Mouse (Mus musculus) testis, adult 2 months (tissue): Measurements from ENCODE around the gene Pcgf2. TPM values are rescaled to one million over a fixed set of nuclear protein-coding genes. Genes with fewer than 3 reads are reported as not detected.

Source experiments
- H3K27ac ChIP-seq: fragments of 200-500 bp; 2 replicates; pipeline ENCODE4 v1.5.1; 2012; ENCODE audit warnings: low read depth, low read length; ENCODE audit not compliant: control insufficient read depth, insufficient read depth
- H3K27me3 ChIP-seq: fragments of 200-500 bp; 2 replicates; pipeline ENCODE4 v1.6.1; 2012; ENCODE audit warnings: mild to moderate bottlenecking, low read length, moderate library complexity; ENCODE audit not compliant: control insufficient read depth, insufficient read depth
- H3K36me3 ChIP-seq: fragments of 200-500 bp; 2 replicates; pipeline ENCODE4 v1.6.1; 2012; ENCODE audit warnings: mild to moderate bottlenecking, low read length; ENCODE audit not compliant: control insufficient read depth, insufficient read depth
- H3K4me1 ChIP-seq: fragments of 200-500 bp; 2 replicates; pipeline ENCODE4 v1.6.1; 2012; ENCODE audit warnings: low read length; ENCODE audit not compliant: control insufficient read depth, insufficient read depth
- H3K4me3 ChIP-seq: fragments of 200-500 bp; 2 replicates; pipeline ENCODE4 v1.5.1; 2012; ENCODE audit warnings: low read depth, mild to moderate bottlenecking, low read length, moderate library complexity, mixed read lengths; ENCODE audit not compliant: control insufficient read depth
- CTCF ChIP-seq: fragments of 200-500 bp; IDR thresholded peaks from 2 replicates; pipeline ENCODE4 v1.5.1; 2012; ENCODE audit warnings: low read depth, mild to moderate bottlenecking, inconsistent platforms, low read length, moderate library complexity; ENCODE audit not compliant: control insufficient read depth, insufficient read depth, insufficient replicate concordance
- POLR2A ChIP-seq: fragments of 200-500 bp; IDR thresholded peaks from 2 replicates; pipeline ENCODE4 v1.6.1; 2012; ENCODE audit warnings: low read depth, mild to moderate bottlenecking, inconsistent platforms, low read length, moderate library complexity; ENCODE audit not compliant: control insufficient read depth
- polyA plus RNA-seq: library from polyadenylated mRNA; depleted of rRNA; stranded (reverse); fragments of >200 nt; gene quantifications from 2 replicates; pipeline ENCODE4 v1.2.3, GENCODE M21; 2012

The Pcgf2 gene
- polyA plus RNA-seq, 1 experiment, result 6.4 TPM

DNA sequence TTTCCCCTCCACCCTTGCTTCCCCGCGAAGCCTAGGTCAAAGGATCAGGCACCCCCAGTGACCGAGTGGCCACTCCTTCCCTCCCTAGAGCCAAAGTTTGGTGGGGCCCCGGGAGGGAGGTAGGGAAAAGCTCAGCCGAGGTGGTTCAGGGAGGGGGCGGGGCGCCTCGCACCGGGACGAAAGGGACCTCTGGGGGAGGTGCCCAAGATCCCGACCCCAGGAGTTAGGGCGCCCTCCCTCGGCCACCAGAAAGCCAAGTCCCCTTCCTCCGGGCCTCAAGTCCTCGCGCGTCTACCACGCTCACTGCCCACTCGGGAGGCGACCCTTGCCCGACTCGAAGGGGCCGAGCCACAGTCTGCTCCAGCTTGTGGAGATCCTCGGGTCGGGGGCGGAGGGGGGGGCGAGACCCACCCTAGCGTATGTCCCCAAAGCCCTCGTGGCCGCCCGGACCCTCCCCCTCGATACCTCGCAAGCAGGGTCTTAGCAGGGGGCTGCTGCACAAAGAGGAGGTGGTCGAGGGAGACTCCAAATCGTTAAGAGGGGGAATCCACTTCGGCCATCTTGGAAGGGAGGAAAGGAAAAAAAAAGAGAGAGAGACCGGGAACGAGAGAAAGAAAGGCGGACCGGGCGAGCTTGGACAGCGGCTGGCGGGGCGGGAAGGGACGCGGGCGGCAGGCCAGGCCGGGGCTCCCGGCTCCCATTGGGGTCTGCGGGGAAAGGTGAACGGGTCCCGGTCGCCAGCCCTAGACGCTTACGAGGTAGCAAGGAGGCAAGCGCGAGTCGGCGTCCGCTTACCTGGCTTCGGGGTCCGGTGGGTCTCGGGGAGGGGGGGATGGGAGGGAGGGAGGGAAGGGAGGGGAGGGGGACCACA lies 1.3 kb downstream of the Pcgf2 start:
- Histone ChIP-seq H3K36me3 (no peaks in the 10 kb centered on the region), H3K27me3 (no peaks in the 10 kb centered on the region), H3K4me1 (peaks cover 38% of the 10 kb centered on the region), H3K4me3 (peak overlapping the region; percentile 79), H3K27ac (no peak overlapping the region)
- TF ChIP-seq CTCF (no peak), POLR2A (no peak)

DNA sequence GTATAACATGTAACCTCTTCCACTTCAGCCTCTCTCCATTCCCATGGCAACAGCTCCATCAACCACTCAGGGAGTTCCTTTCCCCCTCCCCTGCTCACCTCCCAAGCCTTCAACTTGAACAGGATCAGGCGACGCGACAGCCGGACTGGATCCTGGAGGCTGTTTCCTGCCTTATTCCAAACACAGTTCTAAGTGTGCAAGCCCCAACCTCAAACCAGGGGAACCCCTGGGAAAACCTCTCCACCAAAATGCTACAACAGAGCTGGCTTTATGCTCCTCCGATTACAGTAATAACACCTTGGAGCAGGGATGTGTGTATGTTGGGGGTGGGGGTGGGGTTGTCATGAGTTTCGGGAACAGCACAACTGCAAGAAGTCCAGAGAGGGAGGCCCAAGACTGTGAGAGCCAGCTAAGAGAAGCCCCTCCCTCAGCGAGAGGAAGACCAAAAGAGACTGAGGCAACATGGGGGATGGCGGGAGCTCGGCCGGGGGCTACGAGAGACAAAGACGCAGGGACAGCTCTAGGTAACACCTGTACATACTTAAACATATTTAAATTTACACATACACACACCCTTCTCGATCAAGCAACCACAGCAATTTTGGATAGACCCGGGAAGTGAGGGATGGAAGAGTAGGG lies 2.3 kb downstream of the Pcgf2 start:
- Histone ChIP-seq H3K27me3 (no peaks in the 10 kb centered on the region), H3K36me3 (no peaks in the 10 kb centered on the region), H3K4me1 (peaks cover 36% of the 10 kb centered on the region), H3K4me3 (no peak overlapping the region; the same call in 1 of the 2 replicates), H3K27ac (no peak overlapping the region)
- TF ChIP-seq POLR2A, result no peak
- no peak for TF ChIP-seq CTCF

- no peak overlapping the region for H3K4me3 ChIP-seq
- H3K27me3 ChIP-seq, result no peaks in the 10 kb centered on the region
- no peak overlapping the region for H3K27ac ChIP-seq
- no peak for TF ChIP-seq CTCF
- no peak for TF ChIP-seq POLR2A
- H3K4me1 ChIP-seq, result peaks cover 33% of the 10 kb centered on the region
- no peaks in the 10 kb centered on the region for H3K36me3 ChIP-seq
Observed at GRCm38 (mm10) chr11:97697199-97697890, 3.0 kb downstream of the Pcgf2 start.

DNA sequence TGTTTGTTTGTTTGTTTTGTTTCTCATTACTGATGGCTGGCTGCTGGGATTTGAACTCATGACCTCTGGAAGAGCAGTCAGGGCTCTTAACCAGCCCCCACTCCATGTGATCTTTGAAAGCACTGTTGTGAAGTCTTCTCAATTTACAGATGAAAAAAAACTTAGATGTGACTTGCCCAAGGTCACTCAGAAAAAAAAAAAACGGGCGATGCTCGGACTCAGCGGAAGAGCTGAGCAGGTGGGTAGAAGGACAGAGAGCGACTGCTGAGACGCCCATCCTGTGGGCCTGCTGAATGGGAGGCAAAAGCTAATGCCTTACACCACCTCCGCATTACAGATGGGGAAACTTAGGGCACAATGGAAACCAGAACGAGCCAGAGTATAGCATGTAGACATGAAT lies 3.6 kb downstream of the Pcgf2 start:
- TF ChIP-seq POLR2A (no peak), CTCF (no peak)
- Histone ChIP-seq H3K4me1 (peaks cover 30% of the 10 kb centered on the region), H3K27ac (no peak overlapping the region)

GRCm38 (mm10) chr11:97695712-97696401 lies 4.4 kb downstream of the Pcgf2 start:
- H3K27me3 ChIP-seq, result no peaks in the 10 kb centered on the region
- no peak overlapping the region for H3K4me3 ChIP-seq
- TF ChIP-seq POLR2A, result no peak
- no peak for TF ChIP-seq CTCF
- H3K4me1 ChIP-seq, result peaks cover 25% of the 10 kb centered on the region
- no peak overlapping the region for H3K27ac ChIP-seq
- H3K36me3 ChIP-seq, result no peaks in the 10 kb centered on the region

More for the DNA sequence above, 3.6 kb downstream of the Pcgf2 start:
- H3K36me3 ChIP-seq, result no peaks in the 10 kb centered on the region
- no peak overlapping the region for H3K4me3 ChIP-seq
- H3K27me3 ChIP-seq, result no peaks in the 10 kb centered on the region

GRCm38 (mm10) chr11:97694921-97695711 lies 5.2 kb downstream of the Pcgf2 start:
- TF ChIP-seq CTCF, result no peak
- TF ChIP-seq POLR2A, result no peak
- Histone ChIP-seq H3K4me1 (peaks cover 20% of the 10 kb centered on the region), H3K27ac (no peak overlapping the region), H3K36me3 (no peaks in the 10 kb centered on the region), H3K27me3 (no peaks in the 10 kb centered on the region), H3K4me3 (no peak overlapping the region)
